Mouse (Mus musculus): ENCODE results near the gene Ccdc85b. TPM values are rescaled to one million over a fixed set of nuclear protein-coding genes. Genes with fewer than 3 reads are reported as not detected.
A peak's percentile ranks its signal among the peaks of the same experiment; 100 is the strongest.

Gene Ccdc85b
- polyA plus RNA-seq, 1 experiment, result 32.5 TPM

- TF ChIP-seq POLR2A (IDR thresholded peaks at IDR 0.05; ENCODE audit: borderline replicate concordance, insufficient read depth, low read length) (no peak), CTCF (IDR thresholded peaks at IDR 0.05; ENCODE audit: borderline replicate concordance, insufficient read depth, low read depth, low read length) (no peak)
- WGBS, result 8% methylated on average over 36 of the region's 36 CpGs
- no peaks in the 10 kb centered on the region; the same call in 1 of the 2 replicates for H3K4me1 ChIP-seq (ENCODE audit: control insufficient read depth, insufficient read depth, low read length)
- H3K4me3 ChIP-seq (replicated peaks; ENCODE audit: insufficient read depth, low read depth, low read length), result no peak overlapping the region
- no peak overlapping the region for H3K27ac ChIP-seq (ENCODE audit: insufficient read depth, low read length)
- DNase-seq, result no peak
- no peaks in the 10 kb centered on the region for H3K27me3 ChIP-seq (ENCODE audit: control insufficient read depth, insufficient read depth, low read length)
Measured at GRCm38 (mm10) chr19:5448354-5449150, 9.1 kb downstream of the Ccdc85b start.

- peak; percentile 58 to 66 for DNase-seq
- under 1% methylated on average over 70 of the region's 70 CpGs for WGBS
- Histone ChIP-seq H3K4me3 (replicated peaks; ENCODE audit: insufficient read depth, low read depth, low read length) (peak within 1 kb of the TSS; percentile 46), H3K27ac (ENCODE audit: insufficient read depth, low read length) (no peak within 1 kb of the TSS), H3K4me1 (ENCODE audit: control insufficient read depth, insufficient read depth, low read length) (no peaks in the 10 kb centered on the region; the same call in 1 of the 2 replicates), H3K27me3 (ENCODE audit: control insufficient read depth, insufficient read depth, low read length) (no peaks in the 10 kb centered on the region)
- no peak for TF ChIP-seq POLR2A (IDR thresholded peaks at IDR 0.05; ENCODE audit: borderline replicate concordance, insufficient read depth, low read length)
- no peak for TF ChIP-seq CTCF (IDR thresholded peaks at IDR 0.05; ENCODE audit: borderline replicate concordance, insufficient read depth, low read depth, low read length)
Measured at GRCm38 (mm10) chr19:5447515-5448353, 10.0 kb downstream of the Ccdc85b start, which contains the start of gene Fosl1. Fosl1 (plus strand) TSS chr19:5447547.

GRCm38 (mm10) chr19:5445747-5446146 is 11.9 kb downstream of the Ccdc85b start:
- Histone ChIP-seq H3K27me3 (ENCODE audit: control insufficient read depth, insufficient read depth, low read length) (no peaks in the 10 kb centered on the region), H3K27ac (ENCODE audit: insufficient read depth, low read length) (no peak overlapping the region), H3K4me1 (ENCODE audit: control insufficient read depth, insufficient read depth, low read length) (no peaks in the 10 kb centered on the region; the same call in 1 of the 2 replicates), H3K4me3 (replicated peaks; ENCODE audit: insufficient read depth, low read depth, low read length) (no peak overlapping the region)
- TF ChIP-seq POLR2A (IDR thresholded peaks at IDR 0.05; ENCODE audit: borderline replicate concordance, insufficient read depth, low read length) (no peak), CTCF (IDR thresholded peaks at IDR 0.05; ENCODE audit: borderline replicate concordance, insufficient read depth, low read depth, low read length) (no peak)
- DNase-seq, result no peak
- 93% methylated on average over 5 of the region's 5 CpGs for WGBS

- Histone ChIP-seq H3K4me3 (replicated peaks; ENCODE audit: insufficient read depth, low read depth, low read length) (no peak overlapping the region), H3K27me3 (ENCODE audit: control insufficient read depth, insufficient read depth, low read length) (no peaks in the 10 kb centered on the region), H3K4me1 (ENCODE audit: control insufficient read depth, insufficient read depth, low read length) (no peaks in the 10 kb centered on the region; the same call in 1 of the 2 replicates), H3K27ac (ENCODE audit: insufficient read depth, low read length) (no peak overlapping the region)
- 44% methylated on average over 7 of the region's 7 CpGs for WGBS
- DNase-seq, result no peak
- no peak for TF ChIP-seq POLR2A (IDR thresholded peaks at IDR 0.05; ENCODE audit: borderline replicate concordance, insufficient read depth, low read length)
- no peak for TF ChIP-seq CTCF (IDR thresholded peaks at IDR 0.05; ENCODE audit: borderline replicate concordance, insufficient read depth, low read depth, low read length)
Measured at GRCm38 (mm10) chr19:5444954-5445353, 12.7 kb downstream of the Ccdc85b start.

GRCm38 (mm10) chr19:5444371-5444908 is 13.3 kb downstream of the Ccdc85b start:
- no peaks in the 10 kb centered on the region; the same call in 1 of the 2 replicates for H3K4me1 ChIP-seq (ENCODE audit: control insufficient read depth, insufficient read depth, low read length)
- no peak overlapping the region for H3K4me3 ChIP-seq (replicated peaks; ENCODE audit: insufficient read depth, low read depth, low read length)
- H3K27me3 ChIP-seq (ENCODE audit: control insufficient read depth, insufficient read depth, low read length), result no peaks in the 10 kb centered on the region
- TF ChIP-seq CTCF (IDR thresholded peaks at IDR 0.05; ENCODE audit: borderline replicate concordance, insufficient read depth, low read depth, low read length) (no peak), POLR2A (IDR thresholded peaks at IDR 0.05; ENCODE audit: borderline replicate concordance, insufficient read depth, low read length) (no peak)
- H3K27ac ChIP-seq (ENCODE audit: insufficient read depth, low read length), result no peak overlapping the region
- no peak for DNase-seq
- 70% methylated on average over 9 of the region's 9 CpGs for WGBS

- TF ChIP-seq POLR2A (IDR thresholded peaks at IDR 0.05; ENCODE audit: borderline replicate concordance, insufficient read depth, low read length), result no peak
- TF ChIP-seq CTCF (IDR thresholded peaks at IDR 0.05; ENCODE audit: borderline replicate concordance, insufficient read depth, low read depth, low read length), result no peak
- H3K27me3 ChIP-seq (ENCODE audit: control insufficient read depth, insufficient read depth, low read length), result no peaks in the 10 kb centered on the region
- WGBS, result 74% methylated on average over 7 of the region's 7 CpGs
- H3K4me3 ChIP-seq (replicated peaks; ENCODE audit: insufficient read depth, low read depth, low read length), result no peak overlapping the region
- H3K4me1 ChIP-seq (ENCODE audit: control insufficient read depth, insufficient read depth, low read length), result peaks cover 32% of the 10 kb centered on the region
- no peak overlapping the region for H3K27ac ChIP-seq (ENCODE audit: insufficient read depth, low read length)
- no peak for DNase-seq
Measured at GRCm38 (mm10) chr19:5433951-5434350, 23.7 kb downstream of the Ccdc85b start.

- 4% methylated on average over 16 of the region's 16 CpGs for WGBS
- no peak overlapping the region for H3K27ac ChIP-seq (ENCODE audit: insufficient read depth, low read length)
- TF ChIP-seq POLR2A (IDR thresholded peaks at IDR 0.05; ENCODE audit: borderline replicate concordance, insufficient read depth, low read length), result no peak
- peak; percentile 33; the same call in 1 of the 2 replicates for TF ChIP-seq CTCF (IDR thresholded peaks at IDR 0.05; ENCODE audit: borderline replicate concordance, insufficient read depth, low read depth, low read length)
- no peaks in the 10 kb centered on the region for H3K27me3 ChIP-seq (ENCODE audit: control insufficient read depth, insufficient read depth, low read length)
- H3K4me1 ChIP-seq (ENCODE audit: control insufficient read depth, insufficient read depth, low read length), result peaks cover 32% of the 10 kb centered on the region
- no peak overlapping the region for H3K4me3 ChIP-seq (replicated peaks; ENCODE audit: insufficient read depth, low read depth, low read length)
- peak; percentile 43 to 47 for DNase-seq
Measured at GRCm38 (mm10) chr19:5432992-5433852, 24.5 kb downstream of the Ccdc85b start.

Measured in cerebellum, adult 2 months (tissue).